11 mouse cellular contexts compared by ENCODE assay signal in the genomic region with DNA sequence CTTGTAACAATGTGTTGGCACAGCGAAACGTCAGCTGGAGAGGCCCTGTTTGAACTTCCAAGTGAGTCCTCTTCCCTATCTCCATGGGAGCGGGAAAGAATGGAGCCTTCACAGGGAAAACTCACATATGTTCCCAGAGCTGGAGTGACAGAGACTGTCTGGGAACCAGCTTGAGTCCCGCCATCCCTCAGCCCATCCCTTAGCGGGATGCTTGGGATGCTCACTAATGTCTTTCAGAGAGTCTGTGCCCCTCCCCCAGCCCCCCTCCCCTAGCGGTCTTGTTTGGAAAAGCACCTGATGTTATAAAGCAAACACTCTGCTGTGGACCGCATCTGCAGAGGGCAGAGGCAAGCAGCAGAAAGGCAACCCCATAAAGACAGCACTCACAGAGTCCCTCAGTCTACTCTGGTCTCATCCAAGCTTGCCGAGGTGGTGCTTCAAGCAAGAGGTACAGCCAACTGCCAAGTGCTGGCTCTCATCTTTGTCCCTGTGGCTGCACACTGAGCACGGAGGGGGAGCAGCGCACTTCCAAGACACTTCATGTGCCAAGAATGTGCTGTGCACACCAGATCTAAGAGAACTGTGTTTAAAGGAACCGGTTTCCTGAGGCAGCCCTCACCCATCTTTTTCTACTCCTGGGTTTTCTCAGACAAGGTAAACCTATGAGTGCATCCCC. TPM values are rescaled to one million over a fixed set of nuclear protein-coding genes. Genes with fewer than 3 reads are reported as not detected.
DNase-seq lines count a peak whose midpoint lies in the region; ATAC-seq and TF ChIP-seq lines count a peak whose summit lies in the region.
"Had no signal": no experiment of that assay in that cellular context is flagged by ENCODE, and none has a peak within 500 bp of the region (broad histone marks: within the 10 kb centered on the region; RNA-seq: fewer than 3 reads in every experiment).

No protein-coding gene starts in this region.

- peak; percentile 21; the same call in 1 of the 2 replicates for TF ChIP-seq CTCF in gastrocnemius, adult 2 months (IDR thresholded peaks at IDR 0.05)
- TF ChIP-seq CTCF in thymus, adult 2 months (IDR thresholded peaks at IDR 0.05; ENCODE audit: borderline replicate concordance, control insufficient read depth, extremely low read depth, insufficient read depth, low read length, poor library complexity), result no peak

- 0 out of 2 replicates have a peak overlapping the region, but pooled peaks have one; percentile 11 for H3K4me2 ChIP-seq in hindbrain, embryonic 12.5 days (replicated peaks)
- peak overlapping the region; percentile 93 for H3K4me2 ChIP-seq in midbrain, embryonic 13.5 days (replicated peaks)
- H3K4me2 ChIP-seq in heart, embryonic 11.5 days, result no peak overlapping the region

- intact Hi-C loops in gastrocnemius, adult 2 months (cut with DNase I), result no loop called here
- intact Hi-C loops in gastrocnemius, postnatal 36 days (cut with DNase I), result loop anchor here (5.0 kb wide), 3 partner anchors 253 to 413 kb away; no protein-coding TSS in a partner anchor

- WGBS in hindbrain, embryonic 12.5 days, result 40% methylated on average over 11 of the region's 11 CpGs
- WGBS in midbrain, embryonic 13.5 days, result 39% methylated on average over 11 of the region's 11 CpGs
- 87% methylated on average over 11 of the region's 11 CpGs for WGBS in thymus, adult 2 months
- 50% methylated on average over 11 of the region's 11 CpGs for WGBS in heart, embryonic 11.5 days (ENCODE audit: insufficient replicate concordance)

- H3K27me3 ChIP-seq in hindbrain, embryonic 12.5 days, result peaks cover 5% of the 10 kb centered on the region; the same call in 1 of the 2 replicates
- H3K27me3 ChIP-seq in midbrain, embryonic 13.5 days, result peaks cover 15% of the 10 kb centered on the region
- no peaks in the 10 kb centered on the region for H3K27me3 ChIP-seq in thymus, adult 2 months (ENCODE audit: control insufficient read depth, insufficient read depth, low read length)
- peaks cover 16% of the 10 kb centered on the region for H3K27me3 ChIP-seq in heart, embryonic 11.5 days (ENCODE audit: control insufficient read depth, insufficient read depth, low read length)

- no peak for DNase-seq in gastrocnemius, adult 2 months
- no peak for DNase-seq in gastrocnemius, postnatal 36 days
- peak; percentile 65 for DNase-seq in R1 (ENCODE audit: low read depth, low spot score)
- no peak for DNase-seq in thymus, adult 2 months
- DNase-seq in thymus, postnatal 25 days, result no peak
- DNase-seq: adrenal gland, postnatal 10 days had no signal

- peaks cover 41% of the 10 kb centered on the region for H3K4me1 ChIP-seq in hindbrain, embryonic 12.5 days
- H3K4me1 ChIP-seq in midbrain, embryonic 13.5 days (replicated peaks), result peaks cover 79% of the 10 kb centered on the region
- peaks cover 23% of the 10 kb centered on the region for H3K4me1 ChIP-seq in thymus, adult 2 months (replicated peaks; ENCODE audit: control insufficient read depth, insufficient read depth, low read length)
- H3K4me1 ChIP-seq in heart, embryonic 11.5 days (ENCODE audit: control insufficient read depth, insufficient read depth, low read length), result peaks cover 7% of the 10 kb centered on the region

- H3K9ac ChIP-seq in hindbrain, embryonic 12.5 days, result no peak overlapping the region
- no peak overlapping the region for H3K9ac ChIP-seq in midbrain, embryonic 13.5 days (replicated peaks)
- no peak overlapping the region for H3K9ac ChIP-seq in heart, embryonic 11.5 days (ENCODE audit: low read depth, low read length)
- H3K9ac ChIP-seq: heart, embryonic 13.5 days had no signal

- H3K27ac ChIP-seq in gastrocnemius, adult 2 months, result no peak overlapping the region
- H3K27ac ChIP-seq in hindbrain, embryonic 12.5 days, result no peak overlapping the region; the same call in 1 of the 2 replicates
- H3K27ac ChIP-seq in midbrain, embryonic 13.5 days, result no peak overlapping the region
- no peak overlapping the region for H3K27ac ChIP-seq in thymus, adult 2 months (ENCODE audit: control insufficient read depth, insufficient read depth, low read length)
- no peak overlapping the region for H3K27ac ChIP-seq in heart, embryonic 11.5 days (ENCODE audit: low read depth, low read length)
- H3K27ac ChIP-seq: heart, embryonic 13.5 days had no signal

- no peak overlapping the region for H3K4me3 ChIP-seq in gastrocnemius, adult 2 months
- no peak overlapping the region for H3K4me3 ChIP-seq in hindbrain, embryonic 12.5 days
- peak overlapping the region; percentile 9; the same call in 1 of the 2 replicates for H3K4me3 ChIP-seq in midbrain, embryonic 13.5 days (replicated peaks)
- no peak overlapping the region for H3K4me3 ChIP-seq in thymus, adult 2 months (ENCODE audit: control insufficient read depth, insufficient read depth, low read length)
- no peak overlapping the region for H3K4me3 ChIP-seq in heart, embryonic 11.5 days (ENCODE audit: low read depth, low read length)
- H3K4me3 ChIP-seq: heart, embryonic 13.5 days; megakaryocyte, embryonic 14.5 days had no signal

- no peaks in the 10 kb centered on the region for H3K9me3 ChIP-seq in hindbrain, embryonic 12.5 days (replicated peaks)
- no peaks in the 10 kb centered on the region for H3K9me3 ChIP-seq in midbrain, embryonic 13.5 days
- no peaks in the 10 kb centered on the region for H3K9me3 ChIP-seq in heart, embryonic 11.5 days (replicated peaks; ENCODE audit: control insufficient read depth, low read length)
- H3K9me3 ChIP-seq: heart, embryonic 13.5 days; megakaryocyte, embryonic 14.5 days had no signal

- H3K36me3 ChIP-seq in hindbrain, embryonic 12.5 days, result no peaks in the 10 kb centered on the region
- no peaks in the 10 kb centered on the region for H3K36me3 ChIP-seq in midbrain, embryonic 13.5 days
- no peaks in the 10 kb centered on the region for H3K36me3 ChIP-seq in thymus, adult 2 months (ENCODE audit: control insufficient read depth, insufficient read depth, low read length)
- no peaks in the 10 kb centered on the region for H3K36me3 ChIP-seq in heart, embryonic 11.5 days (ENCODE audit: control insufficient read depth, insufficient read depth, low read length)
- H3K36me3 ChIP-seq: heart, embryonic 13.5 days had no signal

- TF ChIP-seq POLR2A in thymus, adult 2 months (IDR thresholded peaks at IDR 0.05; ENCODE audit: control insufficient read depth, extremely low read depth, insufficient read depth, low read length, poor library complexity), result no peak

- ATAC-seq in hindbrain, embryonic 12.5 days (ENCODE audit: low FRiP score), result no peak
- no peak for ATAC-seq in midbrain, embryonic 13.5 days
- ATAC-seq in heart, embryonic 11.5 days (replicated peaks; ENCODE audit: insufficient number of reproducible peaks, low FRiP score, low TSS enrichment), result no peak

RNA-seq across cellular contexts. Expression of a gene that starts 3.0 kb away (rescaled TPM):
- 1 to 10 TPM in 1 of 2 experiments, under 1 TPM in 1; 0.94 to 2.3 TPM for total RNA-seq in gastrocnemius, adult 2 months (2021)
- 1 to 10 TPM; 3.4 to 3.5 TPM for total RNA-seq in gastrocnemius, postnatal 36 days (2021)
- 17.2 and 17.5 TPM in 2 replicates for polyA plus RNA-seq in hindbrain, embryonic 12.5 days (2016; fragmentation: Nextera tagmentation; extraction: Ambion mirVana)
- polyA plus RNA-seq in midbrain, embryonic 13.5 days (2015; fragmentation: Nextera tagmentation; extraction: Ambion mirVana), result 16.3 and 17.4 TPM in 2 replicates
- 5.7 TPM in 2 replicates for polyA plus RNA-seq in thymus, adult 2 months (2012; rRNA removed)
- polyA plus RNA-seq in heart, embryonic 11.5 days (2014; fragmentation: Nextera tagmentation; extraction: Ambion mirVana), result 7.1 and 7.3 TPM in 2 replicates
